Mouse (Mus musculus) heart, embryonic 14.5 days (tissue): Measurements from ENCODE around the gene Pcca. TPM values are rescaled to one million over a fixed set of nuclear protein-coding genes. Genes with fewer than 3 reads are reported as not detected.

ENCODE experiments used
- ATAC-seq: fragments of 200-750 bp; cut with Nextera tagmentation; 2 replicates; pipeline ENCODE4 v1.8.0; 2017; ENCODE audit warnings: low read depth, moderate TSS enrichment; ENCODE audit not compliant: insufficient number of reproducible peaks, insufficient read depth, low FRiP score
- H3K27ac ChIP-seq, 2 experiments: fragments of 200-500 bp in 1 of 2; fragments of 300-500 bp in 1 of 2; sonication (generic) in 1 of 2; replicated peaks in 1 of 2; 2 replicates each; pipeline ENCODE4 v1.5.1; 2012 to 2014; ENCODE audit warnings: low read depth in 2 of 2, low read length in 2 of 2, control low read depth in 1 of 2, mild to moderate bottlenecking in 1 of 2, mixed read lengths in 1 of 2; ENCODE audit not compliant: control insufficient read depth in 1 of 2, insufficient read depth in 1 of 2
- H3K27me3 ChIP-seq: fragments of 300-500 bp; sonication (generic); 2 replicates; pipeline ENCODE4 v1.6.1; 2014; ENCODE audit warnings: mild to moderate bottlenecking, low read length, control low read depth; ENCODE audit not compliant: control insufficient read depth, insufficient read depth
- H3K36me3 ChIP-seq: fragments of 300-500 bp; sonication (generic); 2 replicates; pipeline ENCODE4 v1.6.1; 2014; ENCODE audit warnings: mild to moderate bottlenecking, control low read depth, low read length, mixed read lengths; ENCODE audit not compliant: control insufficient read depth, insufficient read depth
- H3K4me1 ChIP-seq, 2 experiments: fragments of 200-500 bp in 1 of 2; fragments of 300-500 bp in 1 of 2; sonication (generic) in 1 of 2; 2 replicates each; pipeline ENCODE4 v1.6.1; 2012 to 2014; ENCODE audit warnings: low read length in 2 of 2, control low read depth in 1 of 2, mixed read lengths in 1 of 2; ENCODE audit not compliant: control insufficient read depth in 2 of 2, insufficient read depth in 2 of 2
- H3K4me2 ChIP-seq: fragments of 300-500 bp; sonication (generic); 2 replicates; pipeline ENCODE4 v1.6.1; 2014; ENCODE audit warnings: mild to moderate bottlenecking, low read length
- H3K4me3 ChIP-seq, 2 experiments: fragments of 200-500 bp in 1 of 2; fragments of 300-500 bp in 1 of 2; sonication (generic) in 1 of 2; 2 replicates each; pipeline ENCODE4 v1.5.1; 2012 to 2014; ENCODE audit warnings: low read length in 2 of 2, mild to moderate bottlenecking in 2 of 2, control low read depth in 1 of 2, low read depth in 1 of 2, moderate library complexity in 1 of 2; ENCODE audit not compliant: control insufficient read depth in 1 of 2, insufficient read depth in 1 of 2
- H3K9ac ChIP-seq: fragments of 300-500 bp; sonication (generic); 2 replicates; pipeline ENCODE4 v1.6.1; 2014; ENCODE audit warnings: mild to moderate bottlenecking, low read length
- H3K9me3 ChIP-seq: fragments of 300-500 bp; sonication (generic); 2 replicates; pipeline ENCODE4 v1.6.1; 2016; ENCODE audit warnings: low read length, control low read depth; ENCODE audit not compliant: control insufficient read depth
- WGBS: fragments of 180-500 bp; shearing (Covaris S2); extraction: QIAGEN DNeasy Blood & Tissue Kit; methylation state at CpG from one replicate; pipeline ENCODE4 v1.1.7; 2014; 5-methylcytosine and 5-hydroxymethylcytosine counted together
- polyA plus RNA-seq: library from polyadenylated mRNA; unstranded; fragments of >200 nt; fragmentation: Nextera tagmentation; extraction: Ambion mirVana; gene quantifications from 2 replicates; pipeline ENCODE4 v1.2.1, GENCODE M21; 2014

Gene Pcca
- polyA plus RNA-seq, 1 experiment from 2014 or later = 28.9 TPM

GRCm38 (mm10) chr14:122766448-122766847, 232.3 kb downstream of the Pcca start:
- ATAC-seq = no peak
- H3K27me3 ChIP-seq = no peaks in the 10 kb centered on the region
- no peaks in the 10 kb centered on the region for H3K4me1 ChIP-seq
- H3K4me2 ChIP-seq = no peak overlapping the region
- no peaks in the 10 kb centered on the region for H3K9me3 ChIP-seq
- H3K4me3 ChIP-seq = no peak overlapping the region
- no peak overlapping the region for H3K27ac ChIP-seq
- WGBS = 73% methylated on average over 5 of the region's 5 CpGs
- H3K36me3 ChIP-seq = no peaks in the 10 kb centered on the region
- H3K9ac ChIP-seq = no peak overlapping the region

GRCm38 (mm10) chr14:122784701-122785100, 250.6 kb downstream of the Pcca start:
- Histone ChIP-seq H3K27ac (no peak overlapping the region), H3K4me1 (no peaks in the 10 kb centered on the region), H3K4me2 (no peak overlapping the region), H3K36me3 (no peaks in the 10 kb centered on the region), H3K9me3 (no peaks in the 10 kb centered on the region), H3K9ac (no peak overlapping the region), H3K4me3 (no peak overlapping the region), H3K27me3 (no peaks in the 10 kb centered on the region)
- WGBS = 68% methylated on average over 4 of the region's 4 CpGs
- ATAC-seq = no peak

GRCm38 (mm10) chr14:122788199-122788598, 254.1 kb downstream of the Pcca start:
- Histone ChIP-seq H3K27me3 (no peaks in the 10 kb centered on the region), H3K4me2 (no peak overlapping the region), H3K4me1 (no peaks in the 10 kb centered on the region), H3K36me3 (no peaks in the 10 kb centered on the region), H3K27ac (no peak overlapping the region), H3K9me3 (no peaks in the 10 kb centered on the region), H3K4me3 (no peak overlapping the region), H3K9ac (no peak overlapping the region)
- 61% methylated on average over 2 of the region's 2 CpGs for WGBS
- no peak for ATAC-seq

- H3K27me3 ChIP-seq = no peaks in the 10 kb centered on the region
- no peaks in the 10 kb centered on the region for H3K36me3 ChIP-seq
- no peak overlapping the region for H3K9ac ChIP-seq
- H3K27ac ChIP-seq = no peak overlapping the region
- WGBS = 82% methylated on average over 7 of the region's 7 CpGs
- ATAC-seq = no peak
- no peaks in the 10 kb centered on the region for H3K4me1 ChIP-seq
- no peaks in the 10 kb centered on the region for H3K9me3 ChIP-seq
- H3K4me3 ChIP-seq = no peak overlapping the region
- no peak overlapping the region for H3K4me2 ChIP-seq
Measured at GRCm38 (mm10) chr14:122790111-122790510, 256.0 kb downstream of the Pcca start.

- Histone ChIP-seq H3K4me1 (no peaks in the 10 kb centered on the region), H3K4me3 (no peak overlapping the region), H3K9me3 (no peaks in the 10 kb centered on the region), H3K27me3 (no peaks in the 10 kb centered on the region), H3K36me3 (no peaks in the 10 kb centered on the region), H3K4me2 (no peak overlapping the region), H3K27ac (no peak overlapping the region), H3K9ac (no peak overlapping the region)
- no peak for ATAC-seq
- WGBS = 87% methylated on average over 4 of the region's 4 CpGs
Measured at GRCm38 (mm10) chr14:122793368-122793767, 259.2 kb downstream of the Pcca start.

GRCm38 (mm10) chr14:122800296-122800695, 266.2 kb downstream of the Pcca start:
- Histone ChIP-seq H3K4me1 (peaks cover 0 to 8% of the 10 kb centered on the region in 2 experiments; a peak in 1 of 4 replicates), H3K27me3 (no peaks in the 10 kb centered on the region), H3K4me3 (no peak overlapping the region), H3K9me3 (no peaks in the 10 kb centered on the region), H3K36me3 (no peaks in the 10 kb centered on the region), H3K9ac (no peak overlapping the region), H3K27ac (no peak overlapping the region), H3K4me2 (no peak overlapping the region)
- ATAC-seq = no peak
- WGBS = 87% methylated on average over 4 of the region's 4 CpGs

- no peaks in the 10 kb centered on the region for H3K9me3 ChIP-seq
- no peak for ATAC-seq
- no peaks in the 10 kb centered on the region for H3K4me1 ChIP-seq
- WGBS = 91% methylated on average over 3 of the region's 3 CpGs
- H3K4me3 ChIP-seq = no peak overlapping the region
- H3K36me3 ChIP-seq = no peaks in the 10 kb centered on the region
- no peak overlapping the region for H3K27ac ChIP-seq
- H3K27me3 ChIP-seq = no peaks in the 10 kb centered on the region
- H3K4me2 ChIP-seq = no peak overlapping the region
- no peak overlapping the region for H3K9ac ChIP-seq
Measured at GRCm38 (mm10) chr14:122821002-122821401, 286.9 kb downstream of the Pcca start.

- Histone ChIP-seq H3K9ac (no peak overlapping the region), H3K9me3 (no peaks in the 10 kb centered on the region), H3K4me3 (no peak overlapping the region), H3K27me3 (no peaks in the 10 kb centered on the region), H3K27ac (no peak overlapping the region), H3K36me3 (no peaks in the 10 kb centered on the region), H3K4me1 (no peaks in the 10 kb centered on the region), H3K4me2 (no peak overlapping the region)
- 55% methylated on average over 2 of the region's 2 CpGs for WGBS
- ATAC-seq = no peak
Measured at GRCm38 (mm10) chr14:122823791-122824190, 289.7 kb downstream of the Pcca start.
